9 mouse cellular contexts compared by ENCODE assay signal in the genomic region with DNA sequence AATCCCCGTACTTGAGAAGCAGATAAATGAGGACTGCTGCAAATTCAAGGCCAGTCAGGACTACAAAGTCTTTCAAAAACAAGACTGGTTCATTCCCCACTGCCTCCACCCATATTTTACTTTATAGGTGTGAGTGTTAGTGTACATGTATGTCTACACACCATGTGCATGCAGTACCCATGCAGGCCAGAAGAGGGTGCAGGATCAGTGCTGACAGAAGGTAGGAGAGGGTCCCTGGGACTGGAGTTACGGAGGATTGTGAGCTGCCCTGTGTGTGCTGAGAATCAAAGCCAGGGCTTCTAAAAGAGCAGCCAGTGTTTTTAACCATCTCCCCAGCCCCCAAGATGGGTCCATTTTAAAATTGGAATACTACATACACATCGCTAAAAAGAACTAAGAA. TPM values are rescaled to one million over a fixed set of nuclear protein-coding genes. Genes with fewer than 3 reads are reported as not detected.
DNase-seq lines count a peak whose midpoint lies in the region; ATAC-seq lines count a peak whose summit lies in the region.
"Had no signal": no experiment of that assay in that cellular context is flagged by ENCODE, and none has a peak within 500 bp of the region (broad histone marks: within the 10 kb centered on the region; RNA-seq: fewer than 3 reads in every experiment).

No protein-coding gene starts in this region.

- no peak overlapping the region for H3K9ac ChIP-seq in limb, embryonic 11.5 days (ENCODE audit: low read length)
- H3K9ac ChIP-seq: embryonic facial prominence, embryonic 12.5 days had no signal

- no peak overlapping the region for H3K27ac ChIP-seq in limb, embryonic 11.5 days (replicated peaks; ENCODE audit: low read depth, low read length)
- H3K27ac ChIP-seq in limb, embryonic 10.5 days = no peak overlapping the region
- H3K27ac ChIP-seq: embryonic facial prominence, embryonic 12.5 days had no signal

- no peaks in the 10 kb centered on the region for H3K27me3 ChIP-seq in limb, embryonic 11.5 days (ENCODE audit: control insufficient read depth, insufficient read depth, low read length)
- H3K27me3 ChIP-seq in limb, embryonic 10.5 days (ENCODE audit: low read depth, poor library complexity, severe bottlenecking) = no peaks in the 10 kb centered on the region
- H3K27me3 ChIP-seq: embryonic facial prominence, embryonic 12.5 days had no signal

- DNase-seq in limb, embryonic 11.5 days (ENCODE audit: low spot score) = peak; percentile 59
- no peak for DNase-seq in limb, embryonic 10.5 days (ENCODE audit: low spot score)
- DNase-seq in ES-CJ7 (ENCODE audit: low read depth, low spot score) = peak; percentile 76
- peak; percentile 52 to 82 for DNase-seq in spleen, postnatal 10 days (ENCODE audit: low spot score in 2 of 2)
- no peak for DNase-seq in right cerebral cortex, postnatal 10 days (ENCODE audit: low spot score in 2 of 2)

- no peak overlapping the region for H3K4me3 ChIP-seq in limb, embryonic 11.5 days (ENCODE audit: low read depth, low read length)
- H3K4me3 ChIP-seq in limb, embryonic 10.5 days = no peak overlapping the region
- H3K4me3 ChIP-seq: embryonic facial prominence, embryonic 12.5 days had no signal

- WGBS in limb, embryonic 11.5 days = 82% methylated on average over 3 of the region's 3 CpGs
- 79% methylated on average over 3 of the region's 3 CpGs for WGBS in limb, embryonic 10.5 days

- ATAC-seq in limb, embryonic 11.5 days (ENCODE audit: insufficient number of reproducible peaks, low FRiP score, low TSS enrichment, low read depth) = no peak
- ATAC-seq in common myeloid progenitor, adult 5-6 weeks (replicated peaks; ENCODE audit: low read depth, poor library complexity, severe bottlenecking) = peak; percentile 47
- ATAC-seq in inflammation-experienced regulatory T-cells, adult 6 months = no peak

- no peaks in the 10 kb centered on the region for H3K9me3 ChIP-seq in limb, embryonic 11.5 days (ENCODE audit: control insufficient read depth, low read length)
- no peaks in the 10 kb centered on the region for H3K9me3 ChIP-seq in limb, embryonic 10.5 days (replicated peaks)

- H3K36me3 ChIP-seq in limb, embryonic 11.5 days (ENCODE audit: control insufficient read depth, insufficient read depth, low read length) = peaks cover 3% of the 10 kb centered on the region; the same call in 1 of the 2 replicates
- H3K36me3 ChIP-seq in limb, embryonic 10.5 days = peaks cover 29% of the 10 kb centered on the region

- no peaks in the 10 kb centered on the region for H3K4me1 ChIP-seq in limb, embryonic 11.5 days (ENCODE audit: control insufficient read depth, insufficient read depth, low read length)
- no peaks in the 10 kb centered on the region for H3K4me1 ChIP-seq in limb, embryonic 10.5 days
- H3K4me1 ChIP-seq: embryonic facial prominence, embryonic 12.5 days had no signal

- no peak overlapping the region for H3K4me2 ChIP-seq in limb, embryonic 11.5 days (ENCODE audit: low read depth, severe bottlenecking)
- H3K4me2 ChIP-seq: embryonic facial prominence, embryonic 12.5 days; midbrain, embryonic 11.5 days had no signal

RNA-seq across cellular contexts. Expression of gene Ube2v1, which starts 8.4 kb away (rescaled TPM):
- polyA plus RNA-seq in limb, embryonic 11.5 days (2014; fragmentation: Nextera tagmentation; extraction: Ambion mirVana) = 264 and 267 TPM in 2 replicates
- polyA plus RNA-seq in limb, embryonic 10.5 days (2016; fragmentation: Nextera tagmentation; extraction: Ambion mirVana) = 375 and 404 TPM in 2 replicates
- 60.9 and 84.5 TPM in 2 replicates for total RNA-seq in common myeloid progenitor, adult 5-6 weeks (2017)
- 100 to 1,000 TPM; 370 to 426 (median 380) TPM for polyA plus RNA-seq in inflammation-experienced regulatory T-cells, adult 6 months (2017; shearing (Covaris generic))

RNA-seq across cellular contexts. Expression of gene Gm20431, which starts 21.0 kb away (rescaled TPM):
- polyA plus RNA-seq in limb, embryonic 11.5 days (2014; fragmentation: Nextera tagmentation; extraction: Ambion mirVana) = 4.9 and 7.7 TPM in 2 replicates
- 1.0 and 4.0 TPM in 2 replicates for polyA plus RNA-seq in limb, embryonic 10.5 days (2016; fragmentation: Nextera tagmentation; extraction: Ambion mirVana)
- not detected in 2 replicates for total RNA-seq in common myeloid progenitor, adult 5-6 weeks (2017)
- not detected for polyA plus RNA-seq in inflammation-experienced regulatory T-cells, adult 6 months (2017; shearing (Covaris generic))

RNA-seq across cellular contexts. Expression of gene Cebpb, which starts 48.4 kb away (rescaled TPM):
- polyA plus RNA-seq in limb, embryonic 11.5 days (2014; fragmentation: Nextera tagmentation; extraction: Ambion mirVana) = 2.6 and 4.1 TPM in 2 replicates
- 1.2 and 2.2 TPM in 2 replicates for polyA plus RNA-seq in limb, embryonic 10.5 days (2016; fragmentation: Nextera tagmentation; extraction: Ambion mirVana)
- total RNA-seq in common myeloid progenitor, adult 5-6 weeks (2017) = 4.7 and 6.5 TPM in 2 replicates
- polyA plus RNA-seq in inflammation-experienced regulatory T-cells, adult 6 months (2017; shearing (Covaris generic)) = 1 to 10 TPM in 2 of 3 experiments, under 1 TPM in 1; 0.65 to 3.2 (median 2.1) TPM

RNA-seq across cellular contexts. Expression of gene Tmem189, which starts 49.3 kb away (rescaled TPM):
- polyA plus RNA-seq in limb, embryonic 11.5 days (2014; fragmentation: Nextera tagmentation; extraction: Ambion mirVana) = 35.5 and 37.5 TPM in 2 replicates
- polyA plus RNA-seq in limb, embryonic 10.5 days (2016; fragmentation: Nextera tagmentation; extraction: Ambion mirVana) = 41.9 and 43.2 TPM in 2 replicates
- 17.3 and 27.5 TPM in 2 replicates for total RNA-seq in common myeloid progenitor, adult 5-6 weeks (2017)
- polyA plus RNA-seq in inflammation-experienced regulatory T-cells, adult 6 months (2017; shearing (Covaris generic)) = 10 to 100 TPM; 12.5 to 16.8 (median 12.8) TPM

Comparison
In these comparisons a context has a peak if more than half of its experiments do, and no peak if none do; other contexts are left out.
1. DNase-seq: peak in limb, embryonic 11.5 days (single experiment), ES-CJ7 (single experiment) and spleen, postnatal 10 days (2 of 2); none in limb, embryonic 10.5 days (single experiment) and right cerebral cortex, postnatal 10 days (0 of 2).